8 mouse cellular contexts compared by ENCODE assay signal in the genomic region with DNA sequence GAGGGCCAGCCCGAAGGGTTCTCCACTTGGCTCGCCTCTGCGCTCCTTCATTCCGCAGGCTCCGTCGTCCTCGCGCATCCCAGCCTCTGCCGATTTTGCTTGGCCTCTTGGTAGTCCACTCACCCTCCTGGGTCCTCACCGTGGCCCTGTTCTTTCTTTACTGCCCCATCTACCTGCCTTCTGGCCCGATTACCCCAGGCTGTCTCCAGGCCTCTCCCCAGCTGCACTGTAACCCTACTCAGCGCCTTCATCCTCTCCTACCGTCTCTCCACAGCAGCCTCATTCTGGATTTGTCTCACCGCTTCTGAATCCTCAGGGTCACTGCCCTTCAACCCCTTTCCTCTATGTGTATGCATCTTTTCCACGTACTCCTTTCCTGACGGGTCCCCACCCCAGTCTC. TPM values are rescaled to one million over a fixed set of nuclear protein-coding genes. Genes with fewer than 3 reads are reported as not detected.
A peak's percentile ranks its signal among the peaks of the same experiment; 100 is the strongest.
DNase-seq lines count a peak whose midpoint lies in the region; ATAC-seq and TF ChIP-seq lines count a peak whose summit lies in the region.

No protein-coding gene starts in this region.

- no peak overlapping the region for H3K27ac ChIP-seq in embryonic fibroblast, embryonic 13.5 days (ENCODE audit: insufficient read depth, low read length)
- peak overlapping the region; percentile 72; the same call in 1 of the 2 replicates for H3K27ac ChIP-seq in limb, embryonic 12.5 days
- H3K27ac ChIP-seq in neural tube, embryonic 15.5 days (replicated peaks) = peak overlapping the region; percentile 82

- WGBS in lung, adult 2 months = 11% methylated on average over 16 of the region's 16 CpGs
- 3% methylated on average over 16 of the region's 16 CpGs for WGBS in limb, embryonic 12.5 days
- WGBS in neural tube, embryonic 15.5 days = 2% methylated on average over 15 of the region's 16 CpGs

- TF ChIP-seq POLR2A in lung, adult 2 months (IDR thresholded peaks at IDR 0.05; ENCODE audit: borderline replicate concordance, extremely low read depth, low read depth, low read length) = no peak
- TF ChIP-seq POLR2A in embryonic fibroblast, embryonic 13.5 days (IDR thresholded peaks at IDR 0.05; ENCODE audit: low read depth, low read length) = no peak

- no peaks in the 10 kb centered on the region for H3K9me3 ChIP-seq in limb, embryonic 12.5 days
- H3K9me3 ChIP-seq in neural tube, embryonic 15.5 days (replicated peaks) = no peaks in the 10 kb centered on the region

- intact Hi-C loops in left cerebral cortex, postnatal 14 days (cut with DNase I) = no loop called here

- peaks cover 5% of the 10 kb centered on the region; the same call in 1 of the 2 replicates for H3K4me1 ChIP-seq in lung, adult 2 months (ENCODE audit: control insufficient read depth, insufficient read depth, low read length)
- H3K4me1 ChIP-seq in embryonic fibroblast, embryonic 13.5 days (ENCODE audit: control insufficient read depth, insufficient read depth, low read length) = no peaks in the 10 kb centered on the region
- H3K4me1 ChIP-seq in limb, embryonic 12.5 days (replicated peaks) = peaks cover 6% of the 10 kb centered on the region; the same call in 1 of the 2 replicates
- peaks cover 13% of the 10 kb centered on the region for H3K4me1 ChIP-seq in neural tube, embryonic 15.5 days

- no peaks in the 10 kb centered on the region for H3K27me3 ChIP-seq in limb, embryonic 12.5 days
- H3K27me3 ChIP-seq in neural tube, embryonic 15.5 days (replicated peaks) = no peaks in the 10 kb centered on the region

- ATAC-seq in limb, embryonic 12.5 days (ENCODE audit: insufficient number of reproducible peaks, insufficient read depth, low FRiP score, low TSS enrichment, low read depth) = peak; percentile 69
- peak; percentile 73 for ATAC-seq in neural tube, embryonic 15.5 days (ENCODE audit: low FRiP score)

- H3K4me3 ChIP-seq in lung, adult 2 months (replicated peaks; ENCODE audit: extremely low read depth, low read depth, low read length) = peak overlapping the region; percentile 69
- peak overlapping the region; percentile 58 for H3K4me3 ChIP-seq in embryonic fibroblast, embryonic 13.5 days (ENCODE audit: insufficient read depth, low read length)
- H3K4me3 ChIP-seq in limb, embryonic 12.5 days (replicated peaks) = peak overlapping the region; percentile 54
- H3K4me3 ChIP-seq in neural tube, embryonic 15.5 days (replicated peaks) = peak overlapping the region; percentile 51

- TF ChIP-seq CTCF in lung, adult 2 months (IDR thresholded peaks at IDR 0.05; ENCODE audit: insufficient read depth, low read length) = no peak
- no peak for TF ChIP-seq CTCF in embryonic fibroblast, embryonic 13.5 days (IDR thresholded peaks at IDR 0.05; ENCODE audit: borderline replicate concordance, insufficient read depth, low read length)

- peak overlapping the region; percentile 65 for H3K9ac ChIP-seq in limb, embryonic 12.5 days (replicated peaks)
- peak overlapping the region; percentile 56 for H3K9ac ChIP-seq in neural tube, embryonic 15.5 days (replicated peaks)

- peak overlapping the region; percentile 72 for H3K4me2 ChIP-seq in limb, embryonic 12.5 days
- peak overlapping the region; percentile 70 for H3K4me2 ChIP-seq in neural tube, embryonic 15.5 days

- no peaks in the 10 kb centered on the region for H3K36me3 ChIP-seq in limb, embryonic 12.5 days
- H3K36me3 ChIP-seq in neural tube, embryonic 15.5 days = no peaks in the 10 kb centered on the region

- DNase-seq in lung, adult 2 months = no peak
- DNase-seq in lung, postnatal 25 days (ENCODE audit: low spot score) = no peak
- DNase-seq in natural killer cell, adult 2 months (ENCODE audit: low spot score in 2 of 2) = no peak
- DNase-seq in kidney, adult 18-20 months = no peak
- DNase-seq in left cerebral cortex, postnatal 14 days (ENCODE audit: low spot score in 2 of 2) = no peak

RNA-seq across cellular contexts. Expression of a gene that starts 0.4 kb away (rescaled TPM):
- polyA plus RNA-seq in lung, adult 2 months (2012; rRNA removed) = 10.4 and 14.9 TPM in 2 replicates
- 4.6 and 6.5 TPM in 2 replicates for polyA plus RNA-seq in embryonic fibroblast, embryonic 13.5 days (2011; ENCODE audit: insufficient read length, low read depth, missing spikeins)
- 1.7 and 2.2 TPM in 2 replicates for polyA plus RNA-seq in limb, embryonic 12.5 days (2016; fragmentation: Nextera tagmentation; extraction: Ambion mirVana)
- 1.3 and 1.9 TPM in 2 replicates for polyA plus RNA-seq in neural tube, embryonic 15.5 days (2015; fragmentation: Nextera tagmentation; extraction: Ambion mirVana)
- total RNA-seq in left cerebral cortex, postnatal 14 days (2021) = 1 to 10 TPM; 1.4 to 1.8 TPM
